Mouse (Mus musculus) liver, embryonic 12.5 days (tissue): Measurements from ENCODE around the gene Bmpr1a. TPM values are rescaled to one million over a fixed set of nuclear protein-coding genes. Genes with fewer than 3 reads are reported as not detected.
"Not testable (repeated sequence)": the region's sequence is repeated elsewhere in the genome, so short reads cannot be mapped to it uniquely, and the experiment has no call there.

Experiments
- ATAC-seq: fragments of 200-750 bp; cut with Nextera tagmentation; 2 replicates; pipeline ENCODE4 v1.8.0; 2017; ENCODE audit warnings: moderate number of reproducible peaks, mild to moderate bottlenecking, moderate library complexity
- H3K27ac ChIP-seq: fragments of 300-500 bp; sonication (generic); 2 replicates; pipeline ENCODE4 v1.5.1; 2016; ENCODE audit warnings: mild to moderate bottlenecking
- H3K27me3 ChIP-seq: fragments of 300-500 bp; sonication (generic); replicated peaks from 2 replicates; pipeline ENCODE4 v1.6.1; 2016; ENCODE audit warnings: mild to moderate bottlenecking, moderate library complexity
- H3K36me3 ChIP-seq: fragments of 300-500 bp; sonication (generic); 2 replicates; pipeline ENCODE4 v1.6.1; 2016; ENCODE audit warnings: mild to moderate bottlenecking, moderate library complexity
- H3K4me1 ChIP-seq: fragments of 300-500 bp; sonication (generic); 2 replicates; pipeline ENCODE4 v1.6.1; 2016
- H3K4me2 ChIP-seq: fragments of 300-500 bp; sonication (generic); 2 replicates; pipeline ENCODE4 v1.6.1; 2016; ENCODE audit warnings: mild to moderate bottlenecking, moderate library complexity
- H3K4me3 ChIP-seq: fragments of 300-500 bp; sonication (generic); 2 replicates; pipeline ENCODE4 v1.5.1; 2016; ENCODE audit warnings: mild to moderate bottlenecking, moderate library complexity
- H3K9ac ChIP-seq: fragments of 300-500 bp; sonication (generic); 2 replicates; pipeline ENCODE4 v1.6.1; 2016; ENCODE audit warnings: mild to moderate bottlenecking, moderate library complexity
- H3K9me3 ChIP-seq: fragments of 300-500 bp; sonication (generic); replicated peaks from 2 replicates; pipeline ENCODE4 v1.6.1; 2016; ENCODE audit warnings: mild to moderate bottlenecking, moderate library complexity
- WGBS: fragments of 180-500 bp; shearing (Covaris S2); methylation state at CpG from one replicate; pipeline ENCODE4 v1.1.7; 2016; ENCODE audit not compliant: insufficient replicate concordance; 5-methylcytosine and 5-hydroxymethylcytosine counted together
- polyA plus RNA-seq: library from polyadenylated mRNA; unstranded; fragments of >200 nt; fragmentation: Nextera tagmentation; extraction: Ambion mirVana; gene quantifications from 2 replicates; pipeline ENCODE4 v1.2.1, GENCODE M21; 2016

Bmpr1a gene
- polyA plus RNA-seq, 1 experiment from 2014 or later, result 8.8 TPM

GRCm38 (mm10) chr14:34445348-34445747 lies 57.8 kb downstream of the Bmpr1a start:
- Histone ChIP-seq H3K4me3 (no peak overlapping the region), H3K9me3 (no peaks in the 10 kb centered on the region), H3K27ac (no peak overlapping the region), H3K9ac (no peak overlapping the region), H3K36me3 (peaks cover 11% of the 10 kb centered on the region), H3K4me2 (no peak overlapping the region), H3K4me1 (no peaks in the 10 kb centered on the region), H3K27me3 (no peaks in the 10 kb centered on the region)
- ATAC-seq, result no peak
- 75% methylated on average over 3 of the region's 3 CpGs for WGBS

DNA sequence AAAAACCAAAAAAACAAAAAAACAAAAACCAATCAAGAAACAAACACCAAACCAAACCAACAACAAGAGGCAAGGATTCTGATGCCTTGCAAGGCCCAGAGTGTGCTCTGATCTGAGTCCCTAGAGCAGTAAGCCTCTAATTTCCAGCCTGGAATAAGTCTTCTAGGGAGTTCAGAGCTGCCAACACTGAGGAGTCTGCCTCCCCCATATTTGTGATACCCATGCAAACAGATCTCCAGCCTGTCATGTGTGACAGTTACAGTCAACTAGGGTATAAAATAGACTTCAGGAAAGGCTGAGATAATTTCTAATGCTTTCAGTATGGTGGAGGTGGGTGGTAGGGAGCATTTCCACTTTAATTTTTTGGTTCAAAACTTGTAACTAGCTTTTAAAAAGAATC lies 58.2 kb downstream of the Bmpr1a start:
- Histone ChIP-seq H3K9ac (no peak overlapping the region), H3K9me3 (no peaks in the 10 kb centered on the region), H3K36me3 (peaks cover 11% of the 10 kb centered on the region), H3K4me3 (no peak overlapping the region), H3K27ac (no peak overlapping the region), H3K4me1 (no peaks in the 10 kb centered on the region), H3K27me3 (no peaks in the 10 kb centered on the region), H3K4me2 (no peak overlapping the region)
- ATAC-seq, result no peak

GRCm38 (mm10) chr14:34444368-34444767 lies 58.8 kb downstream of the Bmpr1a start:
- Histone ChIP-seq H3K9me3 (no peaks in the 10 kb centered on the region), H3K9ac (no peak overlapping the region), H3K27ac (no peak overlapping the region), H3K4me1 (no peaks in the 10 kb centered on the region), H3K4me3 (no peak overlapping the region), H3K4me2 (no peak overlapping the region), H3K36me3 (peaks cover 13% of the 10 kb centered on the region), H3K27me3 (no peaks in the 10 kb centered on the region)
- 80% methylated on average over 5 of the region's 5 CpGs for WGBS
- ATAC-seq, result no peak

GRCm38 (mm10) chr14:34442531-34442930 lies 60.6 kb downstream of the Bmpr1a start:
- Histone ChIP-seq H3K9me3 (no peaks in the 10 kb centered on the region), H3K27ac (no peak overlapping the region), H3K9ac (no peak overlapping the region), H3K4me1 (no peaks in the 10 kb centered on the region), H3K4me2 (no peak overlapping the region), H3K4me3 (no peak overlapping the region), H3K36me3 (peaks cover 15% of the 10 kb centered on the region), H3K27me3 (no peaks in the 10 kb centered on the region)
- 73% methylated on average over 4 of the region's 4 CpGs for whole genome bisulfite sequencing
- ATAC-seq, result no peak

DNA sequence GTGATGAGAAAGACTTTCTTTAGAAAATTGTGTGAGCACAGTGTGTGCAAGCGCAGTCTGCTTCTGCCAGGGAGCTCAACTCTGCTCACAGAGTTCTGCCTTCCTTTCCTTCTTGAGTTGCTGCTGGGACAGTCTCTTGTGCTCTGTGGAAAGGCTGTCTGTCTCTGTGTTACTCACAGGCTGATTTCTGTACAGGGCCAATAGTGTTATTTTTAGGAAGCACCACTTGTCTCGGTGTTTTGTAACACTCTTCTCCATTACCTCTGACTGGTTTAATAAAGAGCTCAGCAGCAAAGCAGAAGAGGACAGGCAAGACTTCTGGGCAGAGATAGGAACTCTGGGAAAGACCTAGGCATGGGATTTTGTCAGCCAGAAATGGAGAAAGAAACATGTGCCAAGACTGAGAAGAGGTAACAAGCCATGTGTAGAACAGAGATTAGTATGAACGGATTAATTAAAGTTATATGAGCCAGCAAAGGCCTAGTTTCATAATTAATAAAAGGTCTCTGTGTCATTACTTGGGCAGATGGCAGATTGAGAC lies 62.5 kb downstream of the Bmpr1a start:
- Histone ChIP-seq H3K4me2 (no peak overlapping the region), H3K4me1 (no peaks in the 10 kb centered on the region), H3K36me3 (peaks cover 7% of the 10 kb centered on the region; the same call in 1 of the 2 replicates), H3K4me3 (no peak overlapping the region), H3K27me3 (no peaks in the 10 kb centered on the region), H3K9ac (no peak overlapping the region), H3K27ac (no peak overlapping the region), H3K9me3 (no peaks in the 10 kb centered on the region)
- no peak for ATAC-seq
- WGBS, result 74% methylated on average over 3 of the region's 3 CpGs

DNA sequence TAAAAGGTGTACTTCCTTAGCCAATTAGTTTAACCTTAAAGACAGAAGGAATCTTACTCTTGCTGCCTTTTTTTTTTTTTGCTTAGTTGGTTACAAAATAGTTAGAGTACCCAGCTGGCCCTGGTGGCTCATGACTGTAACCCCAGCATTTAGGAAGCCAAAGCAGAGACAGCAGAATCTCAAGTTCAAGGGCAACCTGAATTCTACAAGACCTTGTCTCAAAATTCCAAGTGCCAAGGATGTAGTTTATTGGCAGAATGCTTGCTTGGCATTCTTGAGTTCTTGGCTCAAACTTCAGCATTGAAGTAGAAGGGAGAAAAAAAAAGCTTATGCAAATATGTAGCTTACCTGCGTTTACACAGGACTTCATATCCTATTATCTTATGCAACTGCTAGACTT lies 74.1 kb downstream of the Bmpr1a start:
- no peak for ATAC-seq

GRCm38 (mm10) chr14:34428274-34428673 lies 74.9 kb downstream of the Bmpr1a start:
- H3K27me3 ChIP-seq, result no peaks in the 10 kb centered on the region
- no peaks in the 10 kb centered on the region for H3K4me1 ChIP-seq
- no peak for ATAC-seq
- H3K27ac ChIP-seq, result no peak overlapping the region
- 65% methylated on average over 3 of the region's 3 CpGs for WGBS
- no peaks in the 10 kb centered on the region for H3K9me3 ChIP-seq
- H3K36me3 ChIP-seq, result peaks cover 11% of the 10 kb centered on the region
- no peak overlapping the region for H3K4me3 ChIP-seq
- H3K9ac ChIP-seq, result no peak overlapping the region
- no peak overlapping the region for H3K4me2 ChIP-seq

More for the DNA sequence above, 74.1 kb downstream of the Bmpr1a start:
- peaks cover 9% of the 10 kb centered on the region for H3K36me3 ChIP-seq
- H3K4me3 ChIP-seq, result no peak overlapping the region
- H3K27me3 ChIP-seq, result no peaks in the 10 kb centered on the region
- H3K27ac ChIP-seq, result no peak overlapping the region
- H3K4me2 ChIP-seq, result no peak overlapping the region
- 91% methylated on average over 1 of the region's 1 CpGs for WGBS
- no peaks in the 10 kb centered on the region for H3K4me1 ChIP-seq
- no peak overlapping the region for H3K9ac ChIP-seq
- no peaks in the 10 kb centered on the region for H3K9me3 ChIP-seq

GRCm38 (mm10) chr14:34421078-34421477 lies 82.1 kb downstream of the Bmpr1a start:
- no peak overlapping the region for H3K4me3 ChIP-seq
- H3K27me3 ChIP-seq, result no peaks in the 10 kb centered on the region
- peaks cover 28% of the 10 kb centered on the region; the same call in 1 of the 2 replicates for H3K36me3 ChIP-seq
- H3K9me3 ChIP-seq, result no peaks in the 10 kb centered on the region
- H3K4me2 ChIP-seq, result no peak overlapping the region
- no peaks in the 10 kb centered on the region for H3K4me1 ChIP-seq
- ATAC-seq, result no peak
- no peak overlapping the region for H3K9ac ChIP-seq
- 79% methylated on average over 1 of the region's 1 CpGs for WGBS
- H3K27ac ChIP-seq, result no peak overlapping the region

- Histone ChIP-seq H3K9me3 (no peaks in the 10 kb centered on the region), H3K4me2 (no peak overlapping the region), H3K4me3 (no peak overlapping the region), H3K9ac (no peak overlapping the region), H3K27me3 (no peaks in the 10 kb centered on the region), H3K4me1 (no peaks in the 10 kb centered on the region), H3K36me3 (peaks cover 25% of the 10 kb centered on the region; the same call in 1 of the 2 replicates), H3K27ac (no peak overlapping the region)
- WGBS, result 72% methylated on average over 5 of the region's 5 CpGs
- no peak for ATAC-seq
Observed at GRCm38 (mm10) chr14:34417501-34417900, 85.6 kb downstream of the Bmpr1a start.

GRCm38 (mm10) chr14:34416946-34417345 lies 86.2 kb downstream of the Bmpr1a start:
- H3K9ac ChIP-seq, H3K4me2 ChIP-seq, H3K9me3 ChIP-seq, H3K27ac ChIP-seq, H3K4me3 ChIP-seq, ATAC-seq, H3K4me1 ChIP-seq, H3K27me3 ChIP-seq: not testable (repeated sequence)
- peaks cover 24% of the 10 kb centered on the region; the same call in 1 of the 2 replicates for H3K36me3 ChIP-seq
- WGBS, result 83% methylated on average over 4 of the region's 4 CpGs

GRCm38 (mm10) chr14:34412164-34412896 lies 90.8 kb downstream of the Bmpr1a start:
- Histone ChIP-seq H3K4me2 (no peak overlapping the region), H3K9ac (no peak overlapping the region), H3K4me1 (no peaks in the 10 kb centered on the region), H3K27ac (no peak overlapping the region), H3K27me3 (no peaks in the 10 kb centered on the region), H3K36me3 (peaks cover 21% of the 10 kb centered on the region), H3K4me3 (no peak overlapping the region), H3K9me3 (no peaks in the 10 kb centered on the region)
- no peak for ATAC-seq
- 80% methylated on average over 7 of the region's 7 CpGs for WGBS

GRCm38 (mm10) chr14:34410716-34411115 lies 92.4 kb downstream of the Bmpr1a start:
- peaks cover 21% of the 10 kb centered on the region for H3K36me3 ChIP-seq
- no peaks in the 10 kb centered on the region for H3K9me3 ChIP-seq
- H3K9ac ChIP-seq, result no peak overlapping the region
- no peak overlapping the region for H3K4me3 ChIP-seq
- H3K27ac ChIP-seq, result no peak overlapping the region
- WGBS, result 82% methylated on average over 6 of the region's 6 CpGs
- ATAC-seq, result no peak
- no peak overlapping the region for H3K4me2 ChIP-seq
- H3K27me3 ChIP-seq, result no peaks in the 10 kb centered on the region
- no peaks in the 10 kb centered on the region for H3K4me1 ChIP-seq
